Mouse (Mus musculus): ENCODE results near the gene Rrnad1.

Rrnad1 gene

DNA sequence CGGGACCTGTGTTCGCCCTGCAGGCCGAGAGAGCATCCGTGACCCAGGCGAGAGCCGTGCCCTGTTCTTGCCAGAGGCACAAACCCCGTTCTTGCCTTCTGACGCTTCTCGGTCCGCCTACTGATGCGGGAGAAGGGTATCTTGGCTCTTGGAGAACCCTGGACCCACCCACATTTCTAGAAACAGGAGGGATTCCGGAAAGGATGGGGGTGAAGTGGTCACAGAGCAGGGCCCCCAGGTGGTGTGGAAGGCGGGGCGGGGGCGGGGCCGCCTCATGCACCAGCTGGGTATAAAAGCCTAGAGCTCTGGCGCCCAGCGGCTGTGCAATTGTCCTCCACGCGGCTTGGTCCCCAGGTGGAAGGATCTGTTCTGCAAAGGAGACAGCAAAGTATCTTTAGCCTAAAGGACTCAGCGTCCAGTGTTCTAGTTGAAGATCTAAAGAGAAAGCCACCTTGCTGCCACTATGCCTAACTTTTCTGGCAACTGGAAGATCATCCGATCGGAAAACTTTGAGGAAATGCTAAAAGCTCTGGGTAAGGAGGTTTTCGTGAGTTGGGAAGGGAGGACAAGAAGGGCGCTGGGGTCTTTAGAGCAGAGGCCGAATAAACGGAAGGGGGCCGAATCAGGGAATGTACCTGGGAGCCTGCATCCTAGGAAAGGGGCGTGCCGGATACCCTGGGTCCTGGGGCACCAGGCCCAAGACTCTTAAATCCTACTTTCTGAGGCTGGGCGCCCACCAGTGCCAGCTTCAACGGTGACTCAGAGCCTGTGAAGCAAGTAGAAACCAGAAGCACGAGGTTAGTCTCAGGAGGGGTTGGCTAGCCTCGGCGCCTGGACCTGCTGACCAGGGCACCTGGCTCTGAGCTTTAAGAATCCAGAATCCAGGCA lies 18.1 kb upstream of the Rrnad1 start, which contains the start of gene Crabp2:
Crabp2 (plus strand) TSS at position 289 of the 888 bp plus-strand sequence.
- in situ Hi-C loops (cut with MboI), result no loop called here

DNA sequence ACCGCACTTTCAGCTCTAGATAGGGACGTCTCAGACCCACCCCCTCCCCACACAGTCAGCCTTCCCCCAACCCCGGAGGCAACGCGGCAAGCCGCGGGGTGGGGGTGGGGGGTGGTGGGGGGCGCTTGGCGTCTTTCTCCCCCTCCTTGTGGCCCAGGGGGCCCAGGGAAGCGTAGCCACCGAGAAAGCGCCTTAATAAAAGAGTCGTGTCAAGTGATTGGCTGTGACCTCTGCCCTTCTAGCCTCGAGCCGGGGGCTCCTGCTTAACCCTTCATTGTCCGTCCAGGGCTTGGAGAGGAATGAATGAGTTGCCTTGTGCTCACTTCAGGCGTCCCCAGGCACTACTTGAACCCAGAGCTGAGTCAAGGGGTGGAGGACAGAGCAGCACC lies 17.3 kb upstream of the Rrnad1 start:
- in situ Hi-C loops (cut with MboI), result no loop called here

DNA sequence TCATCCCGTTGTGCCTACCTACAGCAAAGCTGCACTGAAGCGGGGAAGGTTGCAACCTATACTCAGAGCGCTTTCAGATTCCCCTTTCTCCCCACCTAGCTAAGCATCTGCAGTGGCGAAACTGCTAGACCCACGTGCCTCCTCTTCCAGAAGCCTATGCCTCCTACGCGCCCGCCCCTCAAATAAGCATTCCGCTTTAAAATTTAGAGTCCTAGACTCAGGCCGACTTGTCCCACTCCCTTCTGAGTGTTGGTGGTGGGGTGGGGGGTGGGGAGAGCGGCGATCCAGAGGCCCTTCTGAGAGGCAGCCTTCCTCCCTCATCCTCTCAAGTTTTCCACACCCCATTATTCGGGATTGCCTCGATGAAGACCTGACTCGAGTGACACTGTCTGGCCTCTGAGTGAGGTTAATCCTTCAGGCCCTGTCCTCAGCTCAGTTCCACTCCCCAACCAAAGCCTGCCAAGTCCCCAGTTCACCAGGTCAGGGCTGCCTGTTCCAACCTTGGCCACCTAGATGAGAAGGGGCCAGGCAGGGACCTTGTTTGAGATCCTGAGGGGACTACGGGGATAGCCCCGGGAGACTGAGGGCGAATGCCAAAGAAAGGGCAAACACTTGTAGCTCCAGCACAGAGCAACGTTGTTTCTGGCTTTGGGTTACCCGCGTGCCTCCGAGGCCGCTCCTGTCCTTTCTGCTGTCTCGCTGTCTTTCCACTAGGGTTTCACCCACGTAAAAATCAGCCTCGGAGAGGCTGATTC lies 16.7 kb upstream of the Rrnad1 start:
- in situ Hi-C loops (cut with MboI), result no loop called here

DNA sequence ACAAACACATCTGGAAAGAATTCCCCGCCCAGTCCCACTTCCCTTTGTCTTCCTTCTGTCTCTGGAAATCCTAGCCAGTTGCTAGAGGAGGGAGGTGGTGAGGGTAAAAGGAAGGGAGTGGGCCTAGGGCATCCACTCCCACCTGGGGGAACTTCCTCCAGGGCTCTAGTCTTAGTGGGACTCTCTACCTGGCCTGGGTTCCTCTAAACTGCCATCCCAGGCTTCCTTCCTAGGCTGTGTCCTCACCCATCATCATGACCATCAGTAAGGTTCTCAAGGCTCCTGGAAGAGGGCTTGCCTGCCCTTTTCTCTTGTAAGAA lies 16.0 kb upstream of the Rrnad1 start:
- in situ Hi-C loops (cut with MboI), result no loop called here

DNA sequence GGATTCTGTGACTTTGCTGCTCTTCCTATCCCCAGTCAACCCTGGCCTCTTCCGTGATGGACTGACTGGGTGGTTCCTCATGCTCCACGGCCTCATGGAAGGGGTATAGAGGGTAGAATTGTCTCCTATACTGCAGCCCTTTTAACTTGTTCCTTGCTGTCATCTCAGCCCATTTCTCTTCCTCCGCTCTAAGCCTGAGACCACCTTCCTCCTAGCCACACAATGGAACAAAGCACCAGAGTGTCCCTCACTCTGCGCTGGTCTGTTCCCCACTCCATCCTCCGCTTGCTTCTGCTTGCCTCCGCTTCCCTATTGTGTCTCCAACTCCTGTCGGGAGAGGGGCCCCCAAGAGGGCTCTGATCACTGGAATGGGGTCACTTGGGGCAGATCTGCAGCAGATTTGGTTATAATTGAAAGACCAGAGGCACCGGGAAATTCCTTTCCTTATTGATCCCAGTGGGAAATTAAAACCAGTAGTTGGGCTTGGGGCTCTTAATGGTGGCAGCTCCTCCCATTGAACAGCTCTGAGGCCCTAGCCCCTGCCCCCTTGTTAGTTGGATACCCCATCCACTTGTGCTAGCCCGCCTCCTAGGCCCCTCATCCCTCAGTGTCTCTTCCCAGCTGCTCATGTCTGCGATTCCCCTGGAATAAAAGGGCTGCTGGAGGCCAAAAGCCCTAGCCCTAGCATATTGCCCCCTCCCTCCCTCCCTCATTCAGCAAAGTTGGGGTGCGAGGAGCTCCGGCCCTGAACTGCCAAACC lies 15.4 kb upstream of the Rrnad1 start:
- in situ Hi-C loops (cut with MboI), result no loop called here

DNA sequence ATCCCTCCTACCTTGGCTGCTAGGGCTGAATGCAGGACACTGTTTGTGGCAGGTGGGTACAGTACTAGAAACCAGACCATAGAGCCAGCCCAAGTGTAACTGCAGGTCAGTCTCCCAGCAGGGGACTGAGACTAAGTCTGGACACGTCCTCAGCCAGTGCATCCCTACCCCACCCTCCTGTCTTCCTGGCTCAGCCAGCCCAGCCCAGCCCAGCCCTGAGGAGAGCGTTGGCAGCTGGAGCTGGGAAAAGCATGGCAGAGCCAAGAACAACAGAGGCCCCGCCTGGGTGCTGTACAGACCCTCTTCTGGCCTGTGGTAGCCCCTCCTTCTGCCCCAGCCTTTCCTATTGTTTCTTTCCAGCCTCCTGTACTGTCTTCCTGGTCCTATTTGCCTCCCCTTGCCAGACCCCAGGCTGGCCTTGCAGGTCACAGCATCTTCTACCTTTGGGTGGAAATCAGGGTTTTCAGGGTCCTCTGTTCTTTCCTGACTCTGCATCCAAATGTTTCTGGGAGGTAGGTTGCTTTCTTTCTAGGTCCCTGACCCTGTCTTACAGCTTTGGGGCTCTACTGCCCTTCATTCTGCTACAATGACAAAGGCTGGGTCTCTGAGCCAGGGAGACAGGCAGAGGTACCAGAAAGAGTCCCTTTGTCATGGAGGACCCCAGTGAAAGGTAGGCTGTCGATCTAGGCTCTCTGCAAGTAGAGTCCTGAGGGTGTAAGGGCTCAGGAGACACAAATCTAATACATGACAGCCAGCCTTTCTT lies 14.5 kb upstream of the Rrnad1 start:
- in situ Hi-C loops (cut with MboI), result no loop called here

DNA sequence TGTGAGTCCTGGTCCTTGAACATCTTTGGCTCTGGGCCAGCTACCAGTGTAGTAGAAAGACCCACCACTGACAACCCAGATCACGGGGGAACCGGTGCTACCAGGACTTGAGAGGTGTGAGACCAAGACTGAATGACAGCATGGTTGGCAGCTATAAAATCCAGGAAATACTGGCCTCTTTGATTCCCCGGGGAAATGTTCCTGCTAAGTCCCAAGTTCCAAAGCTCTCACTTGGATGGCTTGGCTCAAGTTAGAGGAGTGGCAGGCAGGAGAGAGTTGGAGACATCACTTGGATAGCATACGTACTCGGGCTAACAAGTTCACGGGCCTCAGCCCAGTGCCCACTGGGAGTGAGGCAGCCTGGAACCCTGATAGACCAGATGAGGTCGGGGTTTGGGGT lies 13.1 kb upstream of the Rrnad1 start:
- in situ Hi-C loops (cut with MboI), result no loop called here

DNA sequence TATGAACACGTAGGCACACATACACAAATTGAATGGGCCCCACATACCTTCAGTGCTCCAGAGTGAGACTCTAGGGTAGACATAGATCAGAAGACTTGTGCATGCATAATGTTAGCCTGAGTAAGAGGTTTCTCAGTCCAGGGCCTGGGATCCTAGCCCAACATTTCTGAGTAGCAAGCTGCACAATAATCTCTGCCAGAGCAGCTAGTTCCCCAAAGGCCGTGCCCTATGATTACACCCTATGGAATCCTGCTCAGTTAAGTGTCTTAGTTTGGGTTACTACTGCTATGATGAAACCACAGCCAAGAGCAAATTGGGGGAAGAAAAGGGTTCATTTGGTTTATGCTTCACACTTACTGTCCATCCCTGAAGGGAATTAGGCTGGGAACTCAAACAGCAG lies 12.0 kb upstream of the Rrnad1 start:
- in situ Hi-C loops (cut with MboI), result no loop called here

DNA sequence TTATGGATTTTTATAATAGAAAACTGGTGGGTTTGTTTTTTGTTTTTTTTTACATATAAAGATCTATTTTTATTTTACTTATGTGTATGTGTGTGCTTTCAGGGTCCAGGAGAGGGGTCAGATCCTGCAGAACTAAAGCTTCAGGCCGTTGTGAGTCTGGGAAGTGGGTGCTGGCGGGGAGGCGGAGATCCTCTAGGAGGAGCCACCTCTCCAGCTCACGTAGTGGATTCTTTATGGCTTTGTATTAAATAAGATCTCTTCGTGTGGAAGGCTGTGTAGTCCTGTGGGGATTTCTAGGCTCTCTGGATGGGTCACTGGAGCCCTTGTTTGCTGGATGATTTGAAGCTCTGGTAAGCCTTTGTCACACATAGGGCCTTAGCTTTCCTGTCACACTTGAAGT lies 10.1 kb upstream of the Rrnad1 start:
- in situ Hi-C loops (cut with MboI), result no loop called here

DNA sequence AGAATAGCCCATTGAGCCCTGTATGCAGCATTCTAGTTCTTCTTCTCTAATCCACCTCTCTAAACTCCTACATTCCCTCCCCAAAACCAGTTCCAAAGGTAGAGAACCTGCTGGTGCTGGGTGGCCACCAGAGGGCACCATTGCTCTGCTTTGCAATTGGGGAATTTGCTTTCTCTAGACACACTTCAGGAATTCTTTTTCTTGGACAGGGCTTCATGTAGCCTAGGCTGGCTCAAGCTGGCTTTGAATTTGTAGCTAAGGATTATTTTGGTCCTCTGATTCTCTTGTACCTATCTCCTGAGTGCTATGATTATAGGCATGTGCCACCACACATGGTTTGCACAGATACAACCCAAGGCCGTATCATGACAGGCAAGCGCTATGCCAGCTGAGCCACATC lies 5.3 kb upstream of the Rrnad1 start:
- in situ Hi-C loops (cut with MboI), result no loop called here

DNA sequence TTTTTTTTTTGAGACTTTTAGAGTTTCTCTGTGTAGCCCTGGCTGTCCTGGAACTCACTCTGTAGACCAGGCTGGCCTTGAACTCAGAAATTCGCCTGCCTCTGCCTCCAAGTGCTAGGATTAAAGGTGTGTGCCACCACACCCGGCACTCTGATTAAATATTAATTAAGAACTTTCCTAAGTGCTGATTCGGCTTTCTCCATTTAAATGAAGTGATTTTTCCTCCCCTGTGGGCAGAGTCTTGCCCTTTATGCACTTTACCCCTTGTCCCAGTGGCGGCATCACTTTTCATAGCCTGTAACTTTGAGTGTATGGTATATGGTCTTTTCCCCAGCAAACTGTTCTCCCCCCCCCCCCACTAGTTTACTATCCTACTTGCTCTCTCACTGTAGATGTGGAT lies 4.7 kb upstream of the Rrnad1 start:
- in situ Hi-C loops (cut with MboI), result no loop called here

DNA sequence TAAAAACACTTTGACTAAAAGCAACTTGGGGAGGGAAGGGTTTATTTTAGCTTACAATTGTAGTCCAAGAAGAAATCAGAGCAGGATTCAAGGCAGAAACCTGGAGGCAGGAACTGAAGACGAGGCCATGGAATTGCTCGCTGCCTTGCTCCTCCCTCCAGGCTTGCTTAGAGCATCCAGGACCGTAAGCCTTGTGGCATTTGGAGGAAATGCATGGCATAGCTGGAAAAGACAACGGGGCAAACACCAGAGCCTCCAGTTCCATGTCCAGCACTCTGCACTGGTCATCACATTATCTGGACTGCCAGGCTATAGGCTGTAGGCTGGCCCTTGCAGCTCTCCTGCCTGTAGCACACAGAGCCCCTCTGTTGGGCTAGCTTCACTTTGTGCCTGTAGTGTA lies 4.0 kb upstream of the Rrnad1 start:
- in situ Hi-C loops (cut with MboI), result no loop called here

DNA sequence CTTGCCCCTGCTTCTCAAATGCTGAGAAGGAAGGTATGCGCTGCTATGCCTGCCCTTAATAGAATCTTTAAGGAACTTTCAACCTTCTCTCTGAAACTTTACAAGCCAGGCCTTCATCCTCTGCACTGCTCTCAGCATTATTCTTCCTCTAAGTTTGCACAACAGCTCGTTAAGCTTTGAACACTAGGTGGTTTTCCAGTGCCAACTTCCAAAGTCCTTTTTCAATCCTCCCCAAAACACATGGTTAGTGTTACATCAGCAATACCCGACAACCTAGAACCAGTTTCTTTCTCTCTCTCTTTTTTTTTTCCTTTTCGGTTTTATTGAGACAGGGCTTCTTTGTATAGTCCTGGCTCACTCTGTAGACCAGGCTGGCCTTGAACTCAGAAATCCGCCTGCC lies 3.5 kb upstream of the Rrnad1 start:
- in situ Hi-C loops (cut with MboI), result no loop called here

DNA sequence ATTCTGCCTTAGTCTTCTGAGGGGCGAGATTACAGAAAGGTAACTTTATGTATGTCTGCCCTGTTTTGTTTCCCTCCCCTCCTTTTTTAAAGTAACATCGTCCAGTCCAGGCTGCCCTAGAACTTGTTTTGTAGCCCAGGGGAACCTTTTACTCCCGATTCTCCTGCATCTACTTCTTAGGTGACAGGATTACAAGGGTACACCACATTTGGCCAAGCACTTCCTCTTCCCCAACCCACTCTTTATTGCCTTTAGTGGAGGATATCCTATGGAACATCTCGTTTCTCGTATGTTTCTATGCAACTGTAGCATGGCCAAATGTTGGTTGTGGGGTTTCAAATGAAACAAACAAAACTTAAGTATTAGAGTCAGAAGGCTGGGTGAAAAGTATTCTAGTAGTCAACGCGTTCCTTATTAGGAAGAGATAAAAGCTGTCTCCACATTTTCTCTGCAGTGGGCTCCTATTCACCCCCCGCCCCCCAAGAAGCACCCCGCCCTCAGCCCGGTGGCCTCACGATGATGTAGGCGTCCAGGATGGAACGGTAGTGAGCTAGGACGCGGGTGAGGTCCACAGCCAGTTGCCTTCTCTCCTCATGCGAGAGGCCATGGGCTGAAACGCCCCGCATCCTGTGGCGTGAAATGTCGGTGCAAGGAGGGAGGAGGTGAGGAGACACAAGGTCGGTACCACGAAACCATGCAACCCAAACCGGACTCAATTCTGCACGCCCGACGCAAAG lies 1.0 kb downstream of the Rrnad1 start:
- in situ Hi-C loops (cut with MboI), result no loop called here

DNA sequence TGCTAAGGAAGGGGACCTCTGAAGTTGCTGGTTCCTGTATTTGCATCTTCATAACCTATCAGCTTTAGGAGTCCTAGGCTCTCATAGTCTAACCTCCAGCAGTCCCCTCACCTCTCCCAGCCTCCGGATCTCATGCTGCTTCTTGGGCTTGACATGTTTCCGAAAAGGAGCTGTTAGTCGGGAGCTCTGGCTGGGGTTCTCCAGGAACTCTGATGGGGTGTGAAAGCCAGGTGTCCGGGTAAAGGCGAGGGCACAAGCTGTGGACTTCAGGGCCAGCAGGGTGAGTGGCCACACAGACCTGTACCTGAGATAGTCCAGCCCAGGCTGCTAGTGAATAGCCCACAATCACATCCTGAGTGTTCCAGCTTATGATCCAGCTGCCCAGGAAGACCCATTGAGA lies 3.1 kb downstream of the Rrnad1 start:
- in situ Hi-C loops (cut with MboI), result no loop called here

DNA sequence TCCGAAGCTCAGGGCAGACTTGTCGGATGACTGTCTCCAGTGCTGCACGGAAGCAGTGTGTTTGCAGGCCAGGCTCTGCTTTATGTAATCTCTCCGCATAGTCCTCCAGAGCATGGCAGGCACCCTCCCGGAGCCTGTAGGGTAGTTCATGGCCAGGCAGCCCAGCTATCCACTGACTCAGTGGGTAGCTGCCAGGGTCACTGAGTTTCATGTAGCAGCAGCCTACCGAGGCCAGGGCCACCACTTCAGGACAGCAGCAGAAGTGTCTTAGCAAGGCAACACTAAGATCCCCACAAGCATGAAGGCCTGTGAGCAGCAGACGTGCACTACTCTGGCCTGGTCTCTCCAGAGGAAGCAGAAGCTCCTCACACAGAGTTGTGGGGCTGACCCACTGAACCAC lies 5.5 kb downstream of the Rrnad1 start:
- in situ Hi-C loops (cut with MboI), result no loop called here

DNA sequence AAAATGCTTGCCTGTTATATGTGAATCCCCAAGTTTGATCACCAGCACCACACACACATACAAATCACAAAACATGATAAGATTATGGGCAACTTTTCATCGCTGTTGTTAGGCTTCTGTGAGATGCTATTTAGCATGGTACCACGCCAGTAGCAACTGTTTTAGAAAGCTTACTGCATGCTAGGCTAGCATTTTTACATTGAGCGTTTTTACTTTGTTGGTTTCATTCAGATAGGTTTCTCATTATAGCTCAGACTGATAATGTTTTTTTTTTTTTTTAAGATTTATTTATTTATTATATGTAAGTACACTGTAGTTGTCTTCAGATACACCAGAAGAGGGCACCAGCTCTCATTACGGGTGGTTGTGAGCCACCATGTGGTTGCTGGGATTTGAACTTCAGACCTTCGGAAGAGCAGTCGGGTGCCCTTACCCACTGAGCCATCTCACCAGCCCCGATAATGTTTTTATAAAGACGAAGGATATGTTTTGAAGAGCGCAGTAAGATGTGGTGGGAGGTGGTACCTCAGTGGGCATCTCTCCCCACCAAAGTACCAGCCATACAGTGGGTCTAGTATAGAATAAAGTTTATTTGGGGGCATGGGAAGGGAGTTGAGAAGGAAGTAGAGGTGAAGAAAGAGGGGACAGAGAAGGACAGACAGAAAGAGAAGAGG lies 10.1 kb downstream of the Rrnad1 start:
- in situ Hi-C loops (cut with MboI), result no loop called here

DNA sequence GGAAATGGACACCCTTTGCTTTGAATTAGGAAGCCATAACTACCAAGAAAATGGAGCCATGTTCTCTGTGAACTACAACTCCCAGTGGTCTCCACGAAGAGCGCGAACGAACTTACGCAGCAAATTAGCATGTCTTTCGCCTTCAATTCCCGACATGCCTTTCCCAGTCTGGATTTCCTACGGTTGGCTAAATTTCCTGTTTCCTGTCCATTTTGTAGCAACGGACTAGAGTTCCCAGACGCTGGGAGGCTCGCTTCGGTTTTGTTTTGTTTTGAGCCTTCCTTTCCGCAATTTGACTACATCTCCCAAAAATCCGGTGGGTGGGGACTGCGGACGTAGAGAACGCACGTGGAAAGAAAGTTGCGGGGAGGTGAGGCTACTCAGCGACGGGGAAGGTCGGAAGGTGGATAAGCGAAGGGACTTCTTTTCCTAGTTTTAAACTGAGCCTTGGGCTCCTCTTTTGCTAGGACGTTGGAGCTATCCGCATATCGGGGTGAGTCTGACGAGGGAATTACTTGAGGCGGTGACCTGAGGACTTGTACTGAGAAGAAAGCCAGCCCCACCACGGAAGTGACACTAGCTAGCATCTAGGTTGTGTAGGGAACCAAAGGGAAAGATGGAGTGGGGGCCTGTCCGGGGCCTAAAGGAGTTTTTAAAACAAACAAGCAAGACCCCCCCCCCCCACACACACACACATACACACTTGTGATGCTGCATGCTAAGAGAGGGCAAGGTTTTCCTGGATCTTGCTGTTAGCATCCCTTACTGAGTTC lies 11.0 kb downstream of the Rrnad1 start, which contains the start of gene Mrpl24:
Mrpl24 (plus strand) TSS at position 171 of the 773 bp plus-strand sequence.
- in situ Hi-C loops (cut with MboI), result no loop called here

DNA sequence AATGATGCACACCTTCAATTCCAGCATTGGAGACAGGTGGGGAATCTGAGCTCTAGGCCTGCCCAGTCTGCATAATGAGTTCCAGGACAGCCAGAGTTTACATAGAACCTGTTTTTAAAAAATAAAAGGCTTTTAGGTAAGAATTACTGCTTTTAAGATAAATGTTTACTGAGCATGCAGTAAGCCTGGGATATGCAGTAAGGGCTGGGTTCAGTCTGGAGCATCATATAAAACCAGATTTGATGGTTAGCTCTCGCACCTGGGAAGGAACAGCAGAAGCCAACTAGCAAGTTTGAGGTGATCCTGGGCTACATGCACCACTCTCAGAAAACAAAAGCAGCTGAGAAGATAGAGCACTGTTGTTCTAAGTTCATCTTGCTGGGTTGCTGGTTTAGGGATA lies 12.0 kb downstream of the Rrnad1 start:
- in situ Hi-C loops (cut with MboI), result no loop called here

DNA sequence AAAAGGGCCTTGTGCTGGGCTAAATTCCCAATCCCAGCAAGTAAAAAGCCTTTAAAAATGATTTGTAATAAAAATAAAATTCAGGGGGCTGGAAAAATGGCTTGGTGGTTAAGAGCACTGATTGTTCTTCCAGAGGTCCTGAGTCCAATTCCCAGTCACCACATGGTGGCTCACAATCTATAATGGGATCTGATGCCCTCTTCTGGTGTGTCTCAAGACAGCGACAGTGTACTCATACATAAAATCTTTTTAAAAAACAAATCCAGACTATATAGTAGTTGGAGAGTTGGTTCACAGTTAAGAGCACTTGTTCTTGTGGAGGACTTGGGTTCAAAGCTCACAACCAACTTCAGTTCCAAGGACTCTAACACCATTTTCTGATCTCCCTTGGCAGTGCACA lies 13.5 kb downstream of the Rrnad1 start:
- in situ Hi-C loops (cut with MboI), result no loop called here

Measured in mature B cell (primary cell).